Mouse (Mus musculus) spleen, adult 2 months (tissue): ENCODE measurements around the gene Baz1a. TPM values are rescaled to one million over a fixed set of nuclear protein-coding genes. Genes with fewer than 3 reads are reported as not detected.
A peak's percentile ranks its signal among the peaks of the same experiment; 100 is the strongest.

Source experiments
- DNase-seq, 2 experiments: peaks; one replicate each; pipeline versions ENCODE4 v3.0.0 to v3.0.0-alpha.2; 2012 to 2021; ENCODE audit warnings: low spot score in 2 of 2, low read depth in 1 of 2
- H3K27ac ChIP-seq: fragments of 200-500 bp; 2 replicates; pipeline ENCODE4 v1.5.1; 2012; ENCODE audit warnings: low read length, inconsistent platforms; ENCODE audit not compliant: insufficient read depth
- H3K27me3 ChIP-seq: fragments of 200-500 bp; 2 replicates; pipeline ENCODE4 v1.6.1; 2012; ENCODE audit warnings: mild to moderate bottlenecking, moderate library complexity, low read length, inconsistent platforms; ENCODE audit not compliant: control insufficient read depth, insufficient read depth
- H3K36me3 ChIP-seq: fragments of 200-500 bp; 2 replicates; pipeline ENCODE4 v1.6.1; 2012; ENCODE audit warnings: mild to moderate bottlenecking, low read length, inconsistent platforms; ENCODE audit not compliant: control insufficient read depth, insufficient read depth
- H3K4me1 ChIP-seq: fragments of 200-500 bp; 2 replicates; pipeline ENCODE4 v1.6.1; 2011; ENCODE audit warnings: inconsistent platforms; ENCODE audit not compliant: control insufficient read depth, insufficient read depth, insufficient read length
- H3K4me3 ChIP-seq: fragments of 200-500 bp; 2 replicates; pipeline ENCODE4 v1.5.1; 2011; ENCODE audit warnings: mild to moderate bottlenecking, inconsistent platforms; ENCODE audit not compliant: insufficient read depth, insufficient read length; ENCODE audit errors: extremely low read depth
- CTCF ChIP-seq: fragments of 200-500 bp; IDR thresholded peaks from 2 replicates; pipeline ENCODE4 v1.5.1; 2011; ENCODE audit warnings: mild to moderate bottlenecking, inconsistent platforms; ENCODE audit not compliant: insufficient read depth, insufficient read length, insufficient replicate concordance; ENCODE audit errors: extremely low read depth
- POLR2A ChIP-seq: fragments of 200-500 bp; IDR thresholded peaks from 2 replicates; pipeline ENCODE4 v1.6.1; 2011; ENCODE audit warnings: low read depth, low read length, inconsistent platforms
- WGBS: fragments of 180-500 bp; shearing (Covaris S2); methylation state at CpG from one replicate; pipeline ENCODE4 v1.1.7; 2018; 5-methylcytosine and 5-hydroxymethylcytosine counted together
- polyA plus RNA-seq: library from polyadenylated mRNA; depleted of rRNA; stranded (reverse); fragments of >200 nt; gene quantifications from 2 replicates; pipeline ENCODE4 v1.2.3, GENCODE M21; 2012

The Baz1a gene
- polyA plus RNA-seq, 1 experiment, result 8.1 TPM

- no peak overlapping the region; the same call in 1 of the 2 replicates for H3K4me3 ChIP-seq
- TF ChIP-seq POLR2A, result no peak
- no peak for TF ChIP-seq CTCF
- peaks cover 4% of the 10 kb centered on the region for H3K36me3 ChIP-seq
- DNase-seq, result no peak
- no peaks in the 10 kb centered on the region for H3K4me1 ChIP-seq
- H3K27ac ChIP-seq, result no peak overlapping the region
- 91% methylated on average over 2 of the region's 2 CpGs for WGBS
- H3K27me3 ChIP-seq, result no peaks in the 10 kb centered on the region
Observed at GRCm38 (mm10) chr12:54987156-54987555, 27.0 kb downstream of the Baz1a start.

- Histone ChIP-seq H3K4me3 (peak within 1 kb of the TSS; percentile 68), H3K36me3 (peaks cover 6% of the 10 kb centered on the region), H3K27me3 (no peaks in the 10 kb centered on the region), H3K4me1 (no peaks in the 10 kb centered on the region; the same call in 1 of the 2 replicates), H3K27ac (peak within 1 kb of the TSS; percentile 99)
- DNase-seq, result peak; percentile 44 to 57
- 1% methylated on average over 59 of the region's 60 CpGs for WGBS
- peak; percentile 71 for TF ChIP-seq POLR2A
- TF ChIP-seq CTCF, result no peak
Observed at GRCm38 (mm10) chr12:54986052-54986717, 28.0 kb downstream of the Baz1a start, which contains the start of gene Gm20403. Gene Gm20403 (minus strand): TSS chr12:54986529.

- Histone ChIP-seq H3K36me3 (peaks cover 8% of the 10 kb centered on the region), H3K27me3 (no peaks in the 10 kb centered on the region), H3K4me1 (no peaks in the 10 kb centered on the region; the same call in 1 of the 2 replicates), H3K27ac (peak overlapping the region; percentile 99), H3K4me3 (peak overlapping the region; percentile 68)
- WGBS, result under 1% methylated on average over 101 of the region's 117 CpGs
- DNase-seq, result peak; percentile 27 to 59
- no peak for TF ChIP-seq POLR2A
- no peak for TF ChIP-seq CTCF
Observed at GRCm38 (mm10) chr12:54985257-54986051, 28.7 kb downstream of the Baz1a start.

GRCm38 (mm10) chr12:54984701-54985256, 29.4 kb downstream of the Baz1a start:
- TF ChIP-seq POLR2A (peak; percentile 60), CTCF (0 out of 2 replicates have a peak, but pooled peaks have one; percentile 7)
- peak; percentile 59 to 80 for DNase-seq
- under 1% methylated on average over 42 of the region's 42 CpGs for WGBS

GRCm38 (mm10) chr12:54982935-54983715, 31.0 kb downstream of the Baz1a start:
- peaks cover 13% of the 10 kb centered on the region for H3K36me3 ChIP-seq
- no peak for DNase-seq
- no peak overlapping the region for H3K27ac ChIP-seq
- no peaks in the 10 kb centered on the region for H3K27me3 ChIP-seq
- peaks cover 2% of the 10 kb centered on the region; the same call in 1 of the 2 replicates for H3K4me1 ChIP-seq
- TF ChIP-seq POLR2A (no peak), CTCF (no peak)
- WGBS, result 87% methylated on average over 7 of the region's 7 CpGs
- H3K4me3 ChIP-seq, result no peak overlapping the region

More at GRCm38 (mm10) chr12:54984701-54985256, 29.4 kb downstream of the Baz1a start:
- H3K27me3 ChIP-seq, result no peaks in the 10 kb centered on the region
- no peaks in the 10 kb centered on the region; the same call in 1 of the 2 replicates for H3K4me1 ChIP-seq
- H3K27ac ChIP-seq, result peak overlapping the region; percentile 99
- peak overlapping the region; percentile 68 for H3K4me3 ChIP-seq
- peaks cover 11% of the 10 kb centered on the region for H3K36me3 ChIP-seq

DNA sequence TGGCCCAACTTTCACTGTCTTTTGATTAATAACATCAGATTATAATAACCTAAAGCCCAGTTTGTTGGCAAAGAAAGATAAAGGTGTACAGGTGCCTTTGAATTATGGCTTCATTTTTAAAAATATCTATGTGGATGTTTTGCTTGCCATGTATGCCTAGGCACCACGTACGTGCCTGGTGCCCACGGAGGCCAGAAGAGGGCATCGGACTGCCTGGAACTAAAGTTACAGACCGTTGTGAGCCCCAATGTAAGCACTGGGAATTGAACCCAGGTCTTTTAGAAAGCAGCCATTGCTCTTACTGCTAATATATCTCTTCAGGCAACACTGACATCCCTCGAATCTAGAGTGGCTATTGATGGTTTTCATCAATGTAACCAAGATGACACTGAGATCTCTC, 32.2 kb downstream of the Baz1a start:
- 93% methylated on average over 6 of the region's 6 CpGs for WGBS
- H3K36me3 ChIP-seq, result peaks cover 13% of the 10 kb centered on the region
- no peak for DNase-seq
- no peaks in the 10 kb centered on the region for H3K27me3 ChIP-seq
- no peak overlapping the region for H3K27ac ChIP-seq
- TF ChIP-seq POLR2A (no peak), CTCF (no peak)
- no peak overlapping the region for H3K4me3 ChIP-seq
- H3K4me1 ChIP-seq, result peaks cover 2% of the 10 kb centered on the region; the same call in 1 of the 2 replicates
